Mouse (Mus musculus) heart, postnatal 4 days (tissue): ENCODE data around the gene Sh3gl3. TPM values are rescaled to one million over a fixed set of nuclear protein-coding genes. Genes with fewer than 3 reads are reported as not detected.
A peak's percentile ranks its signal among the peaks of the same experiment; 100 is the strongest.

ENCODE experiments used
- DNase-seq: peaks from one replicate; pipeline ENCODE4 v3.0.0; 2021
- total RNA-seq, 2 experiments: library from RNA; stranded (reverse); gene quantifications; 2 replicates each; pipeline ENCODE4 v1.2.3; 2021

Sh3gl3 gene
- total RNA-seq, 2 experiments from 2014 or later = 1.9 to 2.9 TPM

GRCm38 (mm10) chr7:82293441-82293840, 119.8 kb downstream of the Sh3gl3 start:
- DNase-seq = no peak

GRCm38 (mm10) chr7:82294083-82294482, 120.4 kb downstream of the Sh3gl3 start:
- DNase-seq = no peak

GRCm38 (mm10) chr7:82294611-82295010, 121.0 kb downstream of the Sh3gl3 start:
- no peak for DNase-seq

GRCm38 (mm10) chr7:82308398-82308797, 134.8 kb downstream of the Sh3gl3 start:
- no peak for DNase-seq

- no peak for DNase-seq
Observed at GRCm38 (mm10) chr7:82318515-82318914, 144.9 kb downstream of the Sh3gl3 start.

- no peak for DNase-seq
Observed at GRCm38 (mm10) chr7:82326616-82327015, 153.0 kb downstream of the Sh3gl3 start.

GRCm38 (mm10) chr7:82327201-82327600, 153.6 kb downstream of the Sh3gl3 start:
- DNase-seq = no peak

GRCm38 (mm10) chr7:82327881-82328280, 154.2 kb downstream of the Sh3gl3 start:
- no peak for DNase-seq

- no peak for DNase-seq
Observed at GRCm38 (mm10) chr7:82329831-82330230, 156.2 kb downstream of the Sh3gl3 start.

GRCm38 (mm10) chr7:82330860-82331259, 157.2 kb downstream of the Sh3gl3 start:
- DNase-seq = no peak

- no peak for DNase-seq
Observed at GRCm38 (mm10) chr7:82334000-82334399, 160.4 kb downstream of the Sh3gl3 start.

- DNase-seq = peak; percentile 72
Observed at GRCm38 (mm10) chr7:82335211-82336121, 161.8 kb downstream of the Sh3gl3 start, which contains the start of gene Adamtsl3. Gene Adamtsl3, plus strand, starts transcription at chr7:82335694.

GRCm38 (mm10) chr7:82336132-82336531, 162.5 kb downstream of the Sh3gl3 start:
- peak; percentile 78 for DNase-seq

GRCm38 (mm10) chr7:82338121-82338520, 164.5 kb downstream of the Sh3gl3 start:
- DNase-seq = no peak

GRCm38 (mm10) chr7:82338532-82338931, 164.9 kb downstream of the Sh3gl3 start:
- DNase-seq = no peak

- DNase-seq = no peak
Observed at GRCm38 (mm10) chr7:82339214-82339613, 165.6 kb downstream of the Sh3gl3 start.

GRCm38 (mm10) chr7:82341476-82341875, 167.8 kb downstream of the Sh3gl3 start:
- no peak for DNase-seq

GRCm38 (mm10) chr7:82346706-82347105, 173.1 kb downstream of the Sh3gl3 start:
- DNase-seq = no peak

GRCm38 (mm10) chr7:82349796-82350195, 176.2 kb downstream of the Sh3gl3 start:
- DNase-seq = no peak

- no peak for DNase-seq
Observed at GRCm38 (mm10) chr7:82350421-82350820, 176.8 kb downstream of the Sh3gl3 start.
